Mouse (Mus musculus): ENCODE measurements around the gene Scfd2.

DNA sequence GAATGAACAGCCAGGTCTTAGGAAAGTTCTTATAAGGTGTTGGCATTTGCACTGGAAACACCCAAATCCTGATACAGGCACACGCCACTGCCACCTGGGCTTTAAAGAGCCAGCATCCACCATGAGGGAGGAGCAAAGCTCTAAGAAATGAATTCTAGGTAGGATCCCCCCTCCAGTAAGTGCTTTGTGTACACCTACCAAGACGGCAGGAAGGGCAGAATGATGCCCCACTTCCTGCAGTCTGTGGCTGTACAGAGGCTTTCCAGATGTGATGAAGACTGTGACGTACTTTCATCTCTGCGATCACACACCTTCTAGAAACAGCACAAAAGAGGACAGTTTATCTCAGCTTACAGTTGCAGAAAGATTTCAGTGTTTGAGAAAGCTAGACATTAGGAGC lies 128.9 kb downstream of the Scfd2 start:
- TF ChIP-seq CTCF (IDR thresholded peaks at IDR 0.05; ENCODE audit: extremely low read depth, insufficient read depth, low read length) (no peak), POLR2A (IDR thresholded peaks at IDR 0.05; ENCODE audit: extremely low read depth, insufficient read depth, low read length) (no peak)
